Mouse (Mus musculus): ENCODE results near the gene Trabd2b.

DNA sequence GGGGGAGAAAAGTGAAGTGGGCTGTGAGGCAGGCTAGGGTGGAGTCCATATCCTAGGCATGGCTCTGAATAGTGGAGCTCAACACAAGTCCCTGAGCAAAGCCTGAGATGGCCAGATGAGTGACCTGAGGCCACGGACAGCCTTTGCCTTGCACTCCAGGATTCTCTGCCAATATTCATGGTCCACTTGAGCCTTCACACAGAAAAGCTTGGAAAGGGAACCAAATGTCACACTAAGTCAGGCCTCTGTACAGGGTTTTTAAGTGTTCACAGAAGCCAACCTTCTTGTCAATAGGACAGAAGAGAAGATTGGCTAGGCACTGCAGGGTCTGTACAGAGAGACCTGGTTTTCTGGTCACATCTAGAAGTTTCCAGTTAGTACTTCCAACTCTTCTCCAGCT lies 134.7 kb downstream of the Trabd2b start:
- no peak for TF ChIP-seq CTCF (IDR thresholded peaks at IDR 0.05; ENCODE audit: borderline replicate concordance, extremely low read depth, insufficient read depth, insufficient read length)
- TF ChIP-seq POLR2A (IDR thresholded peaks at IDR 0.05; ENCODE audit: borderline replicate concordance, extremely low read depth, insufficient read depth, insufficient read length, poor library complexity, severe bottlenecking) = no peak
